Mouse (Mus musculus) neural tube, embryonic 14.5 days (tissue): ENCODE results near the gene Clrn2. TPM values are rescaled to one million over a fixed set of nuclear protein-coding genes. Genes with fewer than 3 reads are reported as not detected.

Experiments
- ATAC-seq: fragments of 200-750 bp; cut with Nextera tagmentation; 2 replicates; pipeline ENCODE4 v1.8.0; 2017; ENCODE audit warnings: low read depth, mild to moderate bottlenecking, moderate TSS enrichment, moderate library complexity
- H3K27ac ChIP-seq: fragments of 300-500 bp; sonication (generic); 2 replicates; pipeline ENCODE4 v1.5.1; 2014; ENCODE audit warnings: low read depth, mild to moderate bottlenecking, control low read depth, low read length, moderate library complexity, mixed read lengths
- H3K27me3 ChIP-seq: fragments of 300-500 bp; sonication (generic); 2 replicates; pipeline ENCODE4 v1.6.1; 2014; ENCODE audit warnings: low read length; ENCODE audit not compliant: control insufficient read depth, insufficient read depth
- H3K36me3 ChIP-seq: fragments of 300-500 bp; sonication (generic); 2 replicates; pipeline ENCODE4 v1.6.1; 2014; ENCODE audit warnings: low read length, mixed read lengths; ENCODE audit not compliant: control insufficient read depth, insufficient read depth
- H3K4me1 ChIP-seq: fragments of 300-500 bp; sonication (generic); 2 replicates; pipeline ENCODE4 v1.6.1; 2014; ENCODE audit warnings: low read length; ENCODE audit not compliant: control insufficient read depth, insufficient read depth
- H3K4me2 ChIP-seq: fragments of 300-500 bp; sonication (generic); 2 replicates; pipeline ENCODE4 v1.6.1; 2014; ENCODE audit warnings: mild to moderate bottlenecking, low read depth, low read length, control low read depth
- H3K4me3 ChIP-seq: fragments of 300-500 bp; sonication (generic); 2 replicates; pipeline ENCODE4 v1.5.1; 2014; ENCODE audit warnings: low read depth, low read length, control low read depth, mixed read lengths
- H3K9ac ChIP-seq: fragments of 300-500 bp; sonication (generic); replicated peaks from 2 replicates; pipeline ENCODE4 v1.6.1; 2014; ENCODE audit warnings: low read depth, mild to moderate bottlenecking, control low read depth, low read length, mixed read lengths
- H3K9me3 ChIP-seq: fragments of 300-500 bp; sonication (generic); 2 replicates; pipeline ENCODE4 v1.6.1; 2016; ENCODE audit warnings: low read length; ENCODE audit not compliant: control insufficient read depth
- WGBS: fragments of 180-500 bp; shearing (Covaris S2); extraction: QIAGEN DNeasy Blood & Tissue Kit; methylation state at CpG from one replicate; pipeline ENCODE4 v1.1.7; 2014; 5-methylcytosine and 5-hydroxymethylcytosine counted together
- polyA plus RNA-seq: library from polyadenylated mRNA; unstranded; fragments of >200 nt; fragmentation: Nextera tagmentation; extraction: Ambion mirVana; gene quantifications from 2 replicates; pipeline ENCODE4 v1.2.1, GENCODE M21; 2014

Gene Clrn2
- polyA plus RNA-seq, 1 experiment from 2014 or later = not detected

- Histone ChIP-seq H3K4me2 (no peak overlapping the region), H3K27ac (no peak overlapping the region), H3K9me3 (no peaks in the 10 kb centered on the region), H3K36me3 (no peaks in the 10 kb centered on the region), H3K4me1 (no peaks in the 10 kb centered on the region), H3K4me3 (no peak overlapping the region), H3K9ac (no peak overlapping the region), H3K27me3 (no peaks in the 10 kb centered on the region)
- whole genome bisulfite sequencing = 25% methylated on average over 6 of the region's 6 CpGs
- ATAC-seq = peak; percentile 44; the same call in 1 of the 2 replicates
Observed at GRCm38 (mm10) chr5:45476288-45476687, 22.7 kb downstream of the Clrn2 start.

- WGBS = 83% methylated on average over 7 of the region's 7 CpGs
- H3K4me1 ChIP-seq = no peaks in the 10 kb centered on the region
- H3K27ac ChIP-seq = no peak overlapping the region
- no peak overlapping the region for H3K9ac ChIP-seq
- H3K27me3 ChIP-seq = no peaks in the 10 kb centered on the region
- no peak overlapping the region for H3K4me3 ChIP-seq
- no peaks in the 10 kb centered on the region for H3K9me3 ChIP-seq
- no peaks in the 10 kb centered on the region for H3K36me3 ChIP-seq
- no peak overlapping the region for H3K4me2 ChIP-seq
- ATAC-seq = no peak
Observed at GRCm38 (mm10) chr5:45477601-45478000, 24.1 kb downstream of the Clrn2 start.

- Histone ChIP-seq H3K27me3 (no peaks in the 10 kb centered on the region), H3K27ac (no peak overlapping the region), H3K9me3 (no peaks in the 10 kb centered on the region), H3K9ac (no peak overlapping the region), H3K36me3 (no peaks in the 10 kb centered on the region), H3K4me2 (no peak overlapping the region), H3K4me3 (no peak overlapping the region), H3K4me1 (no peaks in the 10 kb centered on the region)
- WGBS = 93% methylated on average over 1 of the region's 1 CpGs
- ATAC-seq = no peak
Observed at GRCm38 (mm10) chr5:45480066-45480465, 26.5 kb downstream of the Clrn2 start.

GRCm38 (mm10) chr5:45481125-45481524 is 27.6 kb downstream of the Clrn2 start:
- no peak for ATAC-seq
- H3K9ac ChIP-seq = no peak overlapping the region
- no peak overlapping the region for H3K27ac ChIP-seq
- WGBS = 88% methylated on average over 2 of the region's 2 CpGs
- no peaks in the 10 kb centered on the region for H3K36me3 ChIP-seq
- H3K4me3 ChIP-seq = no peak overlapping the region
- no peak overlapping the region for H3K4me2 ChIP-seq
- H3K9me3 ChIP-seq = no peaks in the 10 kb centered on the region
- no peaks in the 10 kb centered on the region for H3K4me1 ChIP-seq
- no peaks in the 10 kb centered on the region for H3K27me3 ChIP-seq

- no peaks in the 10 kb centered on the region for H3K27me3 ChIP-seq
- no peak overlapping the region for H3K9ac ChIP-seq
- H3K4me3 ChIP-seq = no peak overlapping the region
- 92% methylated on average over 3 of the region's 3 CpGs for WGBS
- no peak for ATAC-seq
- no peaks in the 10 kb centered on the region for H3K9me3 ChIP-seq
- H3K4me1 ChIP-seq = no peaks in the 10 kb centered on the region
- H3K36me3 ChIP-seq = no peaks in the 10 kb centered on the region
- no peak overlapping the region for H3K4me2 ChIP-seq
- H3K27ac ChIP-seq = no peak overlapping the region
Observed at GRCm38 (mm10) chr5:45482607-45483006, 29.1 kb downstream of the Clrn2 start.

- ATAC-seq = no peak
- no peak overlapping the region for H3K27ac ChIP-seq
- H3K4me3 ChIP-seq = no peak overlapping the region
- H3K36me3 ChIP-seq = no peaks in the 10 kb centered on the region
- H3K9me3 ChIP-seq = no peaks in the 10 kb centered on the region
- 93% methylated on average over 1 of the region's 1 CpGs for WGBS
- no peaks in the 10 kb centered on the region for H3K27me3 ChIP-seq
- H3K4me1 ChIP-seq = no peaks in the 10 kb centered on the region
- no peak overlapping the region for H3K4me2 ChIP-seq
- H3K9ac ChIP-seq = no peak overlapping the region
Observed at GRCm38 (mm10) chr5:45483654-45484053, 30.1 kb downstream of the Clrn2 start.

- no peak for ATAC-seq
- no peak overlapping the region for H3K9ac ChIP-seq
- WGBS = 71% methylated on average over 4 of the region's 4 CpGs
- H3K27ac ChIP-seq = no peak overlapping the region
- H3K9me3 ChIP-seq = no peaks in the 10 kb centered on the region
- 0 out of 2 replicates have a peak, but pooled peaks cover 8% of the 10 kb centered on the region for H3K4me1 ChIP-seq
- H3K36me3 ChIP-seq = no peaks in the 10 kb centered on the region
- H3K4me2 ChIP-seq = no peak overlapping the region
- H3K4me3 ChIP-seq = no peak overlapping the region
- H3K27me3 ChIP-seq = no peaks in the 10 kb centered on the region
Observed at GRCm38 (mm10) chr5:45491776-45492175, 38.2 kb downstream of the Clrn2 start.

GRCm38 (mm10) chr5:45493191-45494092 is 39.9 kb downstream of the Clrn2 start, which contains the start of gene Lap3:
TSS of gene Lap3 (plus strand) at chr5:45493374.
- H3K36me3 ChIP-seq = no peaks in the 10 kb centered on the region
- ATAC-seq = peak; percentile 96
- H3K4me1 ChIP-seq = 0 out of 2 replicates have a peak, but pooled peaks cover 8% of the 10 kb centered on the region
- H3K9ac ChIP-seq = peak within 1 kb of the TSS; percentile 68
- peak within 1 kb of the TSS; percentile 71 for H3K4me2 ChIP-seq
- no peaks in the 10 kb centered on the region for H3K27me3 ChIP-seq
- no peak within 1 kb of the TSS for H3K27ac ChIP-seq
- WGBS = under 1% methylated on average over 78 of the region's 78 CpGs
- H3K9me3 ChIP-seq = no peaks in the 10 kb centered on the region
- peak within 1 kb of the TSS; percentile 51 for H3K4me3 ChIP-seq

GRCm38 (mm10) chr5:45494093-45494755 is 40.7 kb downstream of the Clrn2 start:
- WGBS = 59% methylated on average over 9 of the region's 9 CpGs

More at GRCm38 (mm10) chr5:45494093-45494755, 40.7 kb downstream of the Clrn2 start:
- Histone ChIP-seq H3K4me3 (peak overlapping the region; percentile 51), H3K9me3 (no peaks in the 10 kb centered on the region), H3K36me3 (no peaks in the 10 kb centered on the region), H3K27ac (no peak overlapping the region), H3K4me1 (0 out of 2 replicates have a peak, but pooled peaks cover 8% of the 10 kb centered on the region), H3K4me2 (peak overlapping the region; percentile 71), H3K9ac (no peak overlapping the region), H3K27me3 (no peaks in the 10 kb centered on the region)
- ATAC-seq = no peak
